ENCODE assay signal across 11 mouse cellular contexts in the genomic region with DNA sequence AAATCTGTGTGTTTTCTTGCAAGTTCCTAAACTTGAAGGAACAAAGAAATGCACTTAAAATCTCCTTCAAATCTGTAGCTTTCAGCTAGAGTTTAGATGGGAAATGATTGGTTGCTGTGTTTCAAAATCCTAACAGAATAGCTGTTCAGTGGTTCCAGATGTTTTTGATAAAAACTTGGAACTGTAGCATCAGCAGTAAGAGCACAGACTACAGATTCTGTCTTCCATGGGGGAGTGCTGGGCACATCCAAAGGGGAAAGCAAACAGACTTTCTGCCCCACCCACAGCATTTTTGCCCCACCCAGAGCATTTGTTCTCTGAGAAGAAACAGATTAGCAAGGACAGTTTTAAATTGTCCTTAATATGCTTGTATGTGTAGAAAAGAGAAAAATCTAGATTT.
DNase-seq lines count a peak whose midpoint lies in the region; ATAC-seq lines count a peak whose summit lies in the region.
"Had no signal": no experiment of that assay in that cellular context is flagged by ENCODE, and none has a peak within 500 bp of the region (broad histone marks: within the 10 kb centered on the region; RNA-seq: fewer than 3 reads in every experiment).

No protein-coding gene starts in this region.

- H3K27me3 ChIP-seq in embryonic facial prominence, embryonic 12.5 days, result no peaks in the 10 kb centered on the region
- no peaks in the 10 kb centered on the region for H3K27me3 ChIP-seq in intestine, embryonic 16.5 days (replicated peaks; ENCODE audit: control insufficient read depth, insufficient read depth, low read length)

- ATAC-seq in embryonic facial prominence, embryonic 12.5 days (ENCODE audit: insufficient number of reproducible peaks, insufficient read depth, low FRiP score, low TSS enrichment), result no peak
- no peak for ATAC-seq in intestine, embryonic 16.5 days
- ATAC-seq in megakaryocyte, adult 5-6 weeks (ENCODE audit: poor library complexity, severe bottlenecking), result no peak
- ATAC-seq: hindbrain, embryonic 16.5 days had no signal

- no peak overlapping the region for H3K9ac ChIP-seq in embryonic facial prominence, embryonic 12.5 days
- H3K9ac ChIP-seq in intestine, embryonic 16.5 days (ENCODE audit: low read depth, low read length), result no peak overlapping the region
- H3K9ac ChIP-seq: liver, embryonic 14.5 days had no signal

- peak overlapping the region; percentile 87 for H3K27ac ChIP-seq in embryonic facial prominence, embryonic 12.5 days
- peak overlapping the region; percentile 52; the same call in 1 of the 2 replicates for H3K27ac ChIP-seq in intestine, embryonic 16.5 days (ENCODE audit: low read length)
- H3K27ac ChIP-seq: liver, embryonic 14.5 days had no signal

- no peak overlapping the region for H3K4me3 ChIP-seq in embryonic facial prominence, embryonic 12.5 days
- H3K4me3 ChIP-seq in intestine, embryonic 16.5 days (ENCODE audit: low read length), result no peak overlapping the region
- H3K4me3 ChIP-seq: myocyte had no signal

- peaks cover 47% of the 10 kb centered on the region for H3K4me1 ChIP-seq in embryonic facial prominence, embryonic 12.5 days
- H3K4me1 ChIP-seq in intestine, embryonic 16.5 days (ENCODE audit: control insufficient read depth, insufficient read depth, low read length), result peaks cover 27% of the 10 kb centered on the region

- H3K36me3 ChIP-seq in embryonic facial prominence, embryonic 12.5 days, result no peaks in the 10 kb centered on the region
- H3K36me3 ChIP-seq in intestine, embryonic 16.5 days (ENCODE audit: control insufficient read depth, insufficient read depth, low read length), result no peaks in the 10 kb centered on the region

- peak; percentile 24 for DNase-seq in kidney, postnatal 10 days
- DNase-seq in kidney, adult 9 months, result no peak
- DNase-seq in adipocyte (ENCODE audit: low spot score), result peak; percentile 64
- no peak for DNase-seq in left cerebral cortex, postnatal 25 days (ENCODE audit: low spot score in 2 of 2)
- no peak for DNase-seq in thymus, postnatal 4 days

- intact Hi-C loops in left cerebral cortex, postnatal 25 days (cut with DNase I), result no loop called here

- H3K9me3 ChIP-seq in embryonic facial prominence, embryonic 12.5 days, result no peaks in the 10 kb centered on the region
- no peaks in the 10 kb centered on the region for H3K9me3 ChIP-seq in intestine, embryonic 16.5 days (ENCODE audit: control insufficient read depth, low read length)

- H3K4me2 ChIP-seq in embryonic facial prominence, embryonic 12.5 days (replicated peaks), result no peak overlapping the region
- H3K4me2 ChIP-seq in intestine, embryonic 16.5 days (ENCODE audit: low read depth, low read length), result no peak overlapping the region

Comparison
In these comparisons a context has a peak if more than half of its experiments do, and no peak if none do; other contexts are left out.
1. DNase-seq: peak in kidney, postnatal 10 days (single experiment) and adipocyte (single experiment); none in kidney, adult 9 months (single experiment), left cerebral cortex, postnatal 25 days (0 of 2) and thymus, postnatal 4 days (single experiment).